Mouse (Mus musculus): ENCODE data around the gene Fbxw5. TPM values are rescaled to one million over a fixed set of nuclear protein-coding genes. Genes with fewer than 3 reads are reported as not detected.
"Not testable (repeated sequence)": the region's sequence is repeated elsewhere in the genome, so short reads cannot be mapped to it uniquely, and the experiment has no call there.

The Fbxw5 gene
- polyA plus RNA-seq, 1 experiment from 2014 or later: 66.7 TPM

- H3K4me1 ChIP-seq (ENCODE audit: control insufficient read depth, insufficient read depth, low read length): peaks cover 6% of the 10 kb centered on the region; the same call in 1 of the 2 replicates
These were observed 48.8 kb downstream of the Fbxw5 start for GRCm38 (mm10) chr2:25549021-25549991.

GRCm38 (mm10) chr2:25551186-25551585 is 50.6 kb downstream of the Fbxw5 start:
- Histone ChIP-seq H3K9ac (ENCODE audit: low read depth, low read length) (no peak overlapping the region), H3K9me3 (replicated peaks; ENCODE audit: control insufficient read depth, low read length) (no peaks in the 10 kb centered on the region), H3K4me1 (ENCODE audit: control insufficient read depth, insufficient read depth, low read length) (no peaks in the 10 kb centered on the region), H3K27ac (ENCODE audit: low read depth, low read length) (no peak overlapping the region), H3K4me3 (ENCODE audit: low read depth, low read length) (no peak overlapping the region), H3K4me2 (no peak overlapping the region), H3K36me3 (ENCODE audit: control insufficient read depth, insufficient read depth, low read length) (no peaks in the 10 kb centered on the region), H3K27me3 (ENCODE audit: control insufficient read depth, insufficient read depth, low read length) (no peaks in the 10 kb centered on the region)
- 30% methylated on average over 5 of the region's 5 CpGs for WGBS (ENCODE audit: insufficient replicate concordance)
- ATAC-seq (replicated peaks; ENCODE audit: insufficient number of reproducible peaks, low FRiP score, low TSS enrichment): no peak

More at GRCm38 (mm10) chr2:25549021-25549991, 48.8 kb downstream of the Fbxw5 start:
- Histone ChIP-seq H3K9me3 (replicated peaks; ENCODE audit: control insufficient read depth, low read length) (no peaks in the 10 kb centered on the region), H3K4me2 (no peak overlapping the region), H3K9ac (ENCODE audit: low read depth, low read length) (no peak overlapping the region), H3K27ac (ENCODE audit: low read depth, low read length) (no peak overlapping the region), H3K27me3 (ENCODE audit: control insufficient read depth, insufficient read depth, low read length) (no peaks in the 10 kb centered on the region), H3K36me3 (ENCODE audit: control insufficient read depth, insufficient read depth, low read length) (no peaks in the 10 kb centered on the region), H3K4me3 (ENCODE audit: low read depth, low read length) (no peak overlapping the region)
- no peak for ATAC-seq (replicated peaks; ENCODE audit: insufficient number of reproducible peaks, low FRiP score, low TSS enrichment)
- WGBS (ENCODE audit: insufficient replicate concordance): 64% methylated on average over 9 of the region's 9 CpGs

- H3K36me3 ChIP-seq (ENCODE audit: control insufficient read depth, insufficient read depth, low read length); H3K9me3 ChIP-seq (replicated peaks; ENCODE audit: control insufficient read depth, low read length); H3K9ac ChIP-seq (ENCODE audit: low read depth, low read length); H3K4me3 ChIP-seq (ENCODE audit: low read depth, low read length); H3K4me2 ChIP-seq; H3K4me1 ChIP-seq (ENCODE audit: control insufficient read depth, insufficient read depth, low read length); ATAC-seq (replicated peaks; ENCODE audit: insufficient number of reproducible peaks, low FRiP score, low TSS enrichment); H3K27me3 ChIP-seq (ENCODE audit: control insufficient read depth, insufficient read depth, low read length); H3K27ac ChIP-seq (ENCODE audit: low read depth, low read length): not testable (repeated sequence)
- 80% methylated on average over 4 of the region's 4 CpGs for WGBS (ENCODE audit: insufficient replicate concordance)
These were observed 52.7 kb downstream of the Fbxw5 start for GRCm38 (mm10) chr2:25553171-25553786.

Other genes starting within 250 kb of the Fbxw5 start
- gene Tmem203, start 245.3 kb upstream of the Fbxw5 start, polyA plus RNA-seq (2014; fragmentation: Nextera tagmentation; extraction: Ambion mirVana): 12.9 and 16.0 TPM in 2 replicates
- 3.3 TPM in 2 replicates for gene Tprn, start 238.1 kb upstream of the Fbxw5 start, polyA plus RNA-seq (2014; fragmentation: Nextera tagmentation; extraction: Ambion mirVana)
- gene Ssna1, start 228.3 kb upstream of the Fbxw5 start, polyA plus RNA-seq (2014; fragmentation: Nextera tagmentation; extraction: Ambion mirVana): 156 and 175 TPM in 2 replicates
- 73.0 and 76.1 TPM in 2 replicates for gene Anapc2, start 228.3 kb upstream of the Fbxw5 start, polyA plus RNA-seq (2014; fragmentation: Nextera tagmentation; extraction: Ambion mirVana)
- gene Tmem210, start 212.6 kb upstream of the Fbxw5 start, polyA plus RNA-seq (2014; fragmentation: Nextera tagmentation; extraction: Ambion mirVana): not detected in 2 replicates
- gene Lrrc26, start 210.8 kb upstream of the Fbxw5 start, polyA plus RNA-seq (2014; fragmentation: Nextera tagmentation; extraction: Ambion mirVana): not detected in 2 replicates
- 0.96 and 1.1 TPM in 2 replicates for gene Grin1, start 181.6 kb upstream of the Fbxw5 start, polyA plus RNA-seq (2014; fragmentation: Nextera tagmentation; extraction: Ambion mirVana)
- gene Man1b1, start 168.4 kb upstream of the Fbxw5 start, polyA plus RNA-seq (2014; fragmentation: Nextera tagmentation; extraction: Ambion mirVana): 47.9 and 68.4 TPM in 2 replicates
- 13.1 and 14.0 TPM in 2 replicates for gene Dpp7, start 144.4 kb upstream of the Fbxw5 start, polyA plus RNA-seq (2014; fragmentation: Nextera tagmentation; extraction: Ambion mirVana)
- gene Uap1l1, start 135.1 kb upstream of the Fbxw5 start, polyA plus RNA-seq (2014; fragmentation: Nextera tagmentation; extraction: Ambion mirVana): 10.8 and 11.2 TPM in 2 replicates
- gene Sapcd2, start 128.4 kb upstream of the Fbxw5 start, polyA plus RNA-seq (2014; fragmentation: Nextera tagmentation; extraction: Ambion mirVana): 16.0 and 18.2 TPM in 2 replicates
- 0.18 and 0.20 TPM in 2 replicates for gene Entpd2, start 104.9 kb upstream of the Fbxw5 start, polyA plus RNA-seq (2014; fragmentation: Nextera tagmentation; extraction: Ambion mirVana)
- gene Npdc1, start 101.4 kb upstream of the Fbxw5 start, polyA plus RNA-seq (2014; fragmentation: Nextera tagmentation; extraction: Ambion mirVana): 16.8 and 18.9 TPM in 2 replicates
- not detected in 2 replicates for gene Fut7, start 77.5 kb upstream of the Fbxw5 start, polyA plus RNA-seq (2014; fragmentation: Nextera tagmentation; extraction: Ambion mirVana)
- gene Abca2, start 72.0 kb upstream of the Fbxw5 start, polyA plus RNA-seq (2014; fragmentation: Nextera tagmentation; extraction: Ambion mirVana): 2.0 and 3.4 TPM in 2 replicates
- 0.47 and 0.83 TPM in 2 replicates for gene Clic3, start 43.9 kb upstream of the Fbxw5 start, polyA plus RNA-seq (2014; fragmentation: Nextera tagmentation; extraction: Ambion mirVana)
- 16.5 and 20.0 TPM in 2 replicates for gene Paxx, start 39.7 kb upstream of the Fbxw5 start, polyA plus RNA-seq (2014; fragmentation: Nextera tagmentation; extraction: Ambion mirVana)
- 0.66 and 1.1 TPM in 2 replicates for gene Ptgds, start 30.7 kb upstream of the Fbxw5 start, polyA plus RNA-seq (2014; fragmentation: Nextera tagmentation; extraction: Ambion mirVana)
- not detected in 2 replicates for gene Lcn12, start 6.8 kb upstream of the Fbxw5 start, polyA plus RNA-seq (2014; fragmentation: Nextera tagmentation; extraction: Ambion mirVana)
- gene C8g, start 969 bp downstream of the Fbxw5 start, polyA plus RNA-seq (2014; fragmentation: Nextera tagmentation; extraction: Ambion mirVana): 3.4 and 3.7 TPM in 2 replicates
- 20.3 and 21.9 TPM in 2 replicates for gene Traf2, start 46.2 kb downstream of the Fbxw5 start, polyA plus RNA-seq (2014; fragmentation: Nextera tagmentation; extraction: Ambion mirVana)
- 318 and 356 TPM in 2 replicates for gene Edf1, start 57.1 kb downstream of the Fbxw5 start, polyA plus RNA-seq (2014; fragmentation: Nextera tagmentation; extraction: Ambion mirVana)
- 3.2 and 5.5 TPM in 2 replicates for gene Mamdc4, start 74.1 kb downstream of the Fbxw5 start, polyA plus RNA-seq (2014; fragmentation: Nextera tagmentation; extraction: Ambion mirVana)
- 167 and 172 TPM in 2 replicates for gene Phpt1, start 74.5 kb downstream of the Fbxw5 start, polyA plus RNA-seq (2014; fragmentation: Nextera tagmentation; extraction: Ambion mirVana)
- 0.21 TPM in 1 of 2 replicates, not detected in the other for gene Ajm1, start 81.0 kb downstream of the Fbxw5 start, polyA plus RNA-seq (2014; fragmentation: Nextera tagmentation; extraction: Ambion mirVana)
- gene Rabl6, start 107.8 kb downstream of the Fbxw5 start, polyA plus RNA-seq (2014; fragmentation: Nextera tagmentation; extraction: Ambion mirVana): 35.9 and 40.0 TPM in 2 replicates
- 0.11 and 0.20 TPM in 2 replicates for gene Ccdc183, start 116.9 kb downstream of the Fbxw5 start, polyA plus RNA-seq (2014; fragmentation: Nextera tagmentation; extraction: Ambion mirVana)
- gene Tmem141, start 121.3 kb downstream of the Fbxw5 start, polyA plus RNA-seq (2014; fragmentation: Nextera tagmentation; extraction: Ambion mirVana): 14.6 and 18.4 TPM in 2 replicates
- 1.0 and 1.1 TPM in 2 replicates for gene Fcna, start 127.3 kb downstream of the Fbxw5 start, polyA plus RNA-seq (2014; fragmentation: Nextera tagmentation; extraction: Ambion mirVana)
- gene Lcn8, start 152.4 kb downstream of the Fbxw5 start, polyA plus RNA-seq (2014; fragmentation: Nextera tagmentation; extraction: Ambion mirVana): not detected in 2 replicates
- gene Lcn5, start 157.2 kb downstream of the Fbxw5 start, polyA plus RNA-seq (2014; fragmentation: Nextera tagmentation; extraction: Ambion mirVana): not detected in 2 replicates
- gene Lcn6, start 176.0 kb downstream of the Fbxw5 start, polyA plus RNA-seq (2014; fragmentation: Nextera tagmentation; extraction: Ambion mirVana): not detected in 2 replicates
- not detected in 2 replicates for gene Lcn10, start 182.0 kb downstream of the Fbxw5 start, polyA plus RNA-seq (2014; fragmentation: Nextera tagmentation; extraction: Ambion mirVana)
- not detected in 2 replicates for gene Obp2a, start 199.3 kb downstream of the Fbxw5 start, polyA plus RNA-seq (2014; fragmentation: Nextera tagmentation; extraction: Ambion mirVana)
- 42.9 and 49.9 TPM in 2 replicates for gene Bmyc, start 206.0 kb downstream of the Fbxw5 start, polyA plus RNA-seq (2014; fragmentation: Nextera tagmentation; extraction: Ambion mirVana)
- gene Obp2b, start 236.3 kb downstream of the Fbxw5 start, polyA plus RNA-seq (2014; fragmentation: Nextera tagmentation; extraction: Ambion mirVana): not detected in 2 replicates

All from heart, embryonic 11.5 days (tissue).